Mouse (Mus musculus) granulocyte monocyte progenitor cell, adult 5-6 weeks (primary cell): ENCODE data around the gene Olfr1214. TPM values are rescaled to one million over a fixed set of nuclear protein-coding genes. Genes with fewer than 3 reads are reported as not detected.
"Not testable (repeated sequence)": the region's sequence is repeated elsewhere in the genome, so short reads cannot be mapped to it uniquely, and the experiment has no call there.

ENCODE experiments used
- ATAC-seq: replicated peaks from 2 replicates; pipeline ENCODE4 v1.8.0; 2016; ENCODE audit warnings: mild to moderate bottlenecking, moderate TSS enrichment, inconsistent platforms; ENCODE audit not compliant: poor library complexity, severe bottlenecking
- total RNA-seq, 2 experiments: library from RNA; stranded (forward) in 1 of 2; stranded (reverse) in 1 of 2; fragments of 200-712, 200-1000 nt in 1 of 2; fragments of >200 nt in 1 of 2; fragmentation: Nextera tagmentation in 1 of 2; gene quantifications; 2 replicates each; pipeline ENCODE4 v1.2.3; 2014 to 2017

Gene Olfr1214
- total RNA-seq (2014; fragmentation: Nextera tagmentation) (not detected in 2 replicates), total RNA-seq (2017) (not detected in 2 replicates)

- no peak for ATAC-seq
Observed at GRCm38 (mm10) chr2:88992553-88992952, at the start of gene Olfr1214. Gene Olfr1214, minus strand, starts transcription at chr2:88992653.

- ATAC-seq: no peak
Observed at GRCm38 (mm10) chr2:89031965-89032364, 39.5 kb upstream of the Olfr1214 start, which contains the start of gene Olfr1217. Gene Olfr1217, minus strand, starts transcription at chr2:89032065.

GRCm38 (mm10) chr2:89021436-89021835, 29.0 kb upstream of the Olfr1214 start:
- ATAC-seq: not testable (repeated sequence)

- ATAC-seq: no peak
Observed at GRCm38 (mm10) chr2:89018240-89018639, 25.8 kb upstream of the Olfr1214 start, which contains the start of gene Olfr1216. Gene Olfr1216, minus strand, starts transcription at chr2:89018340.

DNA sequence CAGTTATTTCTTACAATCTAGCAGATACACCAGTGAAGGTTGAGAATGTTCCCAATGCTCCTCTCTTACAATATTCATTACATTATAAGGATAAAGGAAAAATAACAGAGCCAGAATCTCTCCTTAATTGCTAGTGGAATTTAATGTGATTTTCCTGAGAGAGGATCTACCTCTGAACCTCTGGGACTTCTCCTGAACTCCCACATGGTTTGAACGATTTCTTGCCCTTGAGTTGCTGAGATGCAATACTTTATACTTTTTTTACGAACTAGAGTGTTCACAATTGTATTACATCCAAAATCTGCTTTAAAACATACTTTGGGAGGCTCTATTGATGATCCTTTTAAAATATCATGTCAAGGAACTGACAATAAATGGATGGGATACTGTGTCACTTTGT, 14.4 kb upstream of the Olfr1214 start, which contains the start of gene Olfr1215:
Olfr1215 (minus strand) TSS at position 101 of the 400 bp plus-strand sequence.
- ATAC-seq: no peak

DNA sequence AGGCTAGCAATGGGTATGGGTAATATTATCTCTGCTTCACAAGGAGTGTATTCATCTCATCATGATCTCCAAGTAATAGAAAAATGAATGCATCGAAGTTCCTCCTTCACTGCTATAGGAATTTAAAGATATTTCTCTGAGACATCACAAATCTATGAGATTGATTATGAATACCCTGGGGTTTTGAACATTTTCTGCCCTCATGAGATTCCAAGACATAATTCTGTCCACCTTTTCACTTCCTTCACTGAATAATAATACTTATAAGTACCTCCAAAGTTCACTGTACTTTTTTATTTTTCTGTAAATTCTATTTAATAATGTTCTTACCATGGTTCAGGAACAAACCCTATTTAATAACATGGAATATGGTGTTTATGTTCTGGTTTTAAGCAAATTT, 12.3 kb downstream of the Olfr1214 start, which contains the start of gene Gm13762:
Gm13762 (minus strand) TSS at position 101 of the 400 bp plus-strand sequence.
- ATAC-seq: no peak

DNA sequence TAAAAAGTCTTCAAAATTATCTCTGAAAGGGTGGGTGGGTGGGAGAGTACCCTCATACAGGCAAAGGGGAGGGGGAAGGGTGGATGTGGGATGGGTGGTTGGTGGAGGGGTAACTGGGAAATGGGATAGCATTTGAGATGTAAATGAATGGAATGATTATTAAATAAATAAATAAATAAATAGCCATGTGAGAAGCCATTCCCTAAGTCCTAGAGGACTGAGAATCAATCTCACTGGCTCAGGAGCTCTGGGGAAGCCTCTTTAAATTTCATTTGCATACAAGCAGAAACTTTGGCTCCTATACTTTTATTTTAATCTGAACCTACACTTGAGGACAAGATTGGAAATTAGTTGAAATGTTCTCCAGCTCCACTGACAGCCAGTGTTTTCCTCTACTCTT, 38.8 kb downstream of the Olfr1214 start, which contains the start of gene Olfr1212:
Olfr1212 (plus strand) TSS at position 301 of the 400 bp plus-strand sequence.
- ATAC-seq: no peak

GRCm38 (mm10) chr2:88938011-88938410, 54.4 kb downstream of the Olfr1214 start, which contains the start of gene Olfr1211:
Gene Olfr1211, minus strand, starts transcription at chr2:88938111.
- no peak for ATAC-seq

Other genes starting within 250 kb of the Olfr1214 start
- gene Olfr1198, start 241.3 kb downstream of the Olfr1214 start, total RNA-seq (2014; fragmentation: Nextera tagmentation): not detected in 2 replicates
- gene Olfr1198, start 241.3 kb downstream of the Olfr1214 start, total RNA-seq (2017): not detected in 2 replicates
- not detected in 2 replicates for gene Olfr1199, start 232.2 kb downstream of the Olfr1214 start, total RNA-seq (2014; fragmentation: Nextera tagmentation)
- gene Olfr1199, start 232.2 kb downstream of the Olfr1214 start, total RNA-seq (2017): not detected in 2 replicates
- not detected in 2 replicates for gene Olfr1200, start 222.2 kb downstream of the Olfr1214 start, total RNA-seq (2014; fragmentation: Nextera tagmentation)
- not detected in 2 replicates for gene Olfr1200, start 222.2 kb downstream of the Olfr1214 start, total RNA-seq (2017)
- gene Olfr1201, start 199.6 kb downstream of the Olfr1214 start, total RNA-seq (2014; fragmentation: Nextera tagmentation): not detected in 2 replicates
- gene Olfr1201, start 199.6 kb downstream of the Olfr1214 start, total RNA-seq (2017): not detected in 2 replicates
- not detected in 2 replicates for gene Olfr1202, start 178.2 kb downstream of the Olfr1214 start, total RNA-seq (2014; fragmentation: Nextera tagmentation)
- not detected in 2 replicates for gene Olfr1202, start 178.2 kb downstream of the Olfr1214 start, total RNA-seq (2017)
- gene Olfr1205, start 162.9 kb downstream of the Olfr1214 start, total RNA-seq (2014; fragmentation: Nextera tagmentation): not detected in 2 replicates
- not detected in 2 replicates for gene Olfr1205, start 162.9 kb downstream of the Olfr1214 start, total RNA-seq (2017)
- gene Olfr1204, start 143.4 kb downstream of the Olfr1214 start, total RNA-seq (2014; fragmentation: Nextera tagmentation): not detected in 2 replicates
- gene Olfr1204, start 143.4 kb downstream of the Olfr1214 start, total RNA-seq (2017): not detected in 2 replicates
- not detected in 2 replicates for gene Olfr1206, start 129.4 kb downstream of the Olfr1214 start, total RNA-seq (2014; fragmentation: Nextera tagmentation)
- not detected in 2 replicates for gene Olfr1206, start 129.4 kb downstream of the Olfr1214 start, total RNA-seq (2017)
- not detected in 2 replicates for gene Olfr1208, start 90.3 kb downstream of the Olfr1214 start, total RNA-seq (2014; fragmentation: Nextera tagmentation)
- gene Olfr1208, start 90.3 kb downstream of the Olfr1214 start, total RNA-seq (2017): not detected in 2 replicates
- gene Olfr1209, start 77.5 kb downstream of the Olfr1214 start, total RNA-seq (2014; fragmentation: Nextera tagmentation): not detected in 2 replicates
- gene Olfr1209, start 77.5 kb downstream of the Olfr1214 start, total RNA-seq (2017): not detected in 2 replicates
- not detected in 2 replicates for gene Olfr1211, start 54.5 kb downstream of the Olfr1214 start, total RNA-seq (2014; fragmentation: Nextera tagmentation)
- not detected in 2 replicates for gene Olfr1211, start 54.5 kb downstream of the Olfr1214 start, total RNA-seq (2017)
- gene Olfr1212, start 38.7 kb downstream of the Olfr1214 start, total RNA-seq (2014; fragmentation: Nextera tagmentation): not detected in 2 replicates
- gene Olfr1212, start 38.7 kb downstream of the Olfr1214 start, total RNA-seq (2017): not detected in 2 replicates
- not detected in 2 replicates for gene Gm13762, start 12.4 kb downstream of the Olfr1214 start, total RNA-seq (2014; fragmentation: Nextera tagmentation)
- not detected in 2 replicates for gene Gm13762, start 12.4 kb downstream of the Olfr1214 start, total RNA-seq (2017)
- gene Olfr1215, start 14.3 kb upstream of the Olfr1214 start, total RNA-seq (2014; fragmentation: Nextera tagmentation): not detected in 2 replicates
- gene Olfr1215, start 14.3 kb upstream of the Olfr1214 start, total RNA-seq (2017): not detected in 2 replicates
- not detected in 2 replicates for gene Olfr1216, start 25.7 kb upstream of the Olfr1214 start, total RNA-seq (2014; fragmentation: Nextera tagmentation)
- gene Olfr1216, start 25.7 kb upstream of the Olfr1214 start, total RNA-seq (2017): not detected in 2 replicates
- not detected in 2 replicates for gene Olfr1217, start 39.4 kb upstream of the Olfr1214 start, total RNA-seq (2014; fragmentation: Nextera tagmentation)
- gene Olfr1217, start 39.4 kb upstream of the Olfr1214 start, total RNA-seq (2017): not detected in 2 replicates
- not detected in 2 replicates for gene Olfr1218, start 68.5 kb upstream of the Olfr1214 start, total RNA-seq (2014; fragmentation: Nextera tagmentation)
- not detected in 2 replicates for gene Olfr1218, start 68.5 kb upstream of the Olfr1214 start, total RNA-seq (2017)
- gene Olfr1219, start 90.9 kb upstream of the Olfr1214 start, total RNA-seq (2014; fragmentation: Nextera tagmentation): not detected in 2 replicates
- not detected in 2 replicates for gene Olfr1219, start 90.9 kb upstream of the Olfr1214 start, total RNA-seq (2017)
- not detected in 2 replicates for gene Olfr1220, start 114.2 kb upstream of the Olfr1214 start, total RNA-seq (2014; fragmentation: Nextera tagmentation)
- gene Olfr1220, start 114.2 kb upstream of the Olfr1214 start, total RNA-seq (2017): not detected in 2 replicates
- gene Olfr1221, start 124.6 kb upstream of the Olfr1214 start, total RNA-seq (2014; fragmentation: Nextera tagmentation): not detected in 2 replicates
- gene Olfr1221, start 124.6 kb upstream of the Olfr1214 start, total RNA-seq (2017): not detected in 2 replicates
- not detected in 2 replicates for gene Olfr1222, start 140.4 kb upstream of the Olfr1214 start, total RNA-seq (2014; fragmentation: Nextera tagmentation)
- gene Olfr1222, start 140.4 kb upstream of the Olfr1214 start, total RNA-seq (2017): not detected in 2 replicates
- not detected in 2 replicates for gene Olfr1223, start 158.9 kb upstream of the Olfr1214 start, total RNA-seq (2014; fragmentation: Nextera tagmentation)
- gene Olfr1223, start 158.9 kb upstream of the Olfr1214 start, total RNA-seq (2017): not detected in 2 replicates
- not detected in 2 replicates for gene Olfr1224-ps1, start 171.4 kb upstream of the Olfr1214 start, total RNA-seq (2014; fragmentation: Nextera tagmentation)
- not detected in 2 replicates for gene Olfr1224-ps1, start 171.4 kb upstream of the Olfr1214 start, total RNA-seq (2017)
- gene Olfr1225, start 182.0 kb upstream of the Olfr1214 start, total RNA-seq (2014; fragmentation: Nextera tagmentation): not detected in 2 replicates
- gene Olfr1225, start 182.0 kb upstream of the Olfr1214 start, total RNA-seq (2017): not detected in 2 replicates
- gene Olfr1226, start 207.4 kb upstream of the Olfr1214 start, total RNA-seq (2014; fragmentation: Nextera tagmentation): not detected in 2 replicates
- not detected in 2 replicates for gene Olfr1226, start 207.4 kb upstream of the Olfr1214 start, total RNA-seq (2017)